Mouse (Mus musculus) v-Abl transformed pro-B cells (cell line): ENCODE measurements around the gene Enox1.

Experiments
- in situ Hi-C, 2 experiments: fragments of 400-800 bp; cut with MboI; formaldehyde crosslinking; loops; one replicate each; pipeline ENCODE4 v1.15.1; 2025; ENCODE audit not compliant: unreplicated experiment in 2 of 2

The Enox1 gene

GRCm38 (mm10) chr14:77647017-77647416 is 490.5 kb downstream of the Enox1 start:
- in situ Hi-C loops = no loop called here

- in situ Hi-C loops = no loop called here
Observed at GRCm38 (mm10) chr14:77648305-77648704, 491.7 kb downstream of the Enox1 start.

GRCm38 (mm10) chr14:77658739-77659138 is 502.2 kb downstream of the Enox1 start:
- in situ Hi-C loops = no loop called here

GRCm38 (mm10) chr14:77662273-77662672 is 505.7 kb downstream of the Enox1 start:
- in situ Hi-C loops = no loop called here

- in situ Hi-C loops = no loop called here
Observed at GRCm38 (mm10) chr14:77662994-77663393, 506.4 kb downstream of the Enox1 start.

GRCm38 (mm10) chr14:77668096-77668495 is 511.5 kb downstream of the Enox1 start:
- in situ Hi-C loops = no loop called here

GRCm38 (mm10) chr14:77669494-77669893 is 512.9 kb downstream of the Enox1 start:
- in situ Hi-C loops = no loop called here

GRCm38 (mm10) chr14:77670945-77671344 is 514.4 kb downstream of the Enox1 start:
- in situ Hi-C loops = no loop called here

GRCm38 (mm10) chr14:77671961-77672360 is 515.4 kb downstream of the Enox1 start:
- in situ Hi-C loops = no loop called here

- in situ Hi-C loops = no loop called here
Observed at GRCm38 (mm10) chr14:77673138-77673537, 516.6 kb downstream of the Enox1 start.

- in situ Hi-C loops = no loop called here
Observed at GRCm38 (mm10) chr14:77677951-77678350, 521.4 kb downstream of the Enox1 start.

- in situ Hi-C loops = no loop called here
Observed at GRCm38 (mm10) chr14:77679877-77680276, 523.3 kb downstream of the Enox1 start.

GRCm38 (mm10) chr14:77682888-77683555 is 526.5 kb downstream of the Enox1 start:
- in situ Hi-C loops = no loop called here

GRCm38 (mm10) chr14:77689816-77690215 is 533.3 kb downstream of the Enox1 start:
- in situ Hi-C loops = no loop called here

- in situ Hi-C loops = no loop called here
Observed at GRCm38 (mm10) chr14:77705006-77705405, 548.4 kb downstream of the Enox1 start.

- in situ Hi-C loops = no loop called here
Observed at GRCm38 (mm10) chr14:77706511-77707246, 550.1 kb downstream of the Enox1 start.

GRCm38 (mm10) chr14:77707279-77707678 is 550.7 kb downstream of the Enox1 start:
- in situ Hi-C loops = no loop called here

- in situ Hi-C loops = no loop called here
Observed at GRCm38 (mm10) chr14:77708354-77709150, 552.0 kb downstream of the Enox1 start.

GRCm38 (mm10) chr14:77714931-77715535 is 558.5 kb downstream of the Enox1 start:
- in situ Hi-C loops = no loop called here

- in situ Hi-C loops = no loop called here
Observed at GRCm38 (mm10) chr14:77716981-77717380, 560.4 kb downstream of the Enox1 start.

GRCm38 (mm10) chr14:77718814-77719213 is 562.3 kb downstream of the Enox1 start:
- in situ Hi-C loops = no loop called here
